Mouse (Mus musculus) testis, postnatal 10 days (tissue): ENCODE measurements at regions not wholly inside any gene's neighbourhood (a gene's known extent, or its start where the extent isn't known, plus 50 kb on each side); places are given as distances from the start of the nearest gene placed in this dataset.

Experiments
- DNase-seq: peaks from one replicate; pipeline ENCODE4 v3.0.0; 2021; ENCODE audit warnings: low spot score

GRCm38 (mm10) chr11:65638211-65638610 is 149.9 kb downstream of the Map2k4 start:
- no peak for DNase-seq

GRCm38 (mm10) chr11:65637206-65637605 is 150.9 kb downstream of the Map2k4 start:
- no peak for DNase-seq

GRCm38 (mm10) chr11:65635307-65635706 is 152.8 kb downstream of the Map2k4 start:
- no peak for DNase-seq

GRCm38 (mm10) chr11:65631164-65631563 is 156.9 kb downstream of the Map2k4 start:
- DNase-seq, result no peak

- no peak for DNase-seq
These were observed 157.7 kb downstream of the Map2k4 start for GRCm38 (mm10) chr11:65630436-65630835.

- no peak for DNase-seq
These were observed 158.8 kb downstream of the Map2k4 start for GRCm38 (mm10) chr11:65629320-65629719.

GRCm38 (mm10) chr11:65618976-65619375 is 169.1 kb downstream of the Map2k4 start:
- DNase-seq, result no peak

GRCm38 (mm10) chr11:65610536-65610935 is 177.6 kb downstream of the Map2k4 start:
- no peak for DNase-seq

- DNase-seq, result no peak
These were observed 179.0 kb downstream of the Map2k4 start for GRCm38 (mm10) chr11:65609056-65609455.

GRCm38 (mm10) chr11:65597298-65598076 is 190.6 kb downstream of the Map2k4 start:
- no peak for DNase-seq

GRCm38 (mm10) chr11:65588491-65588890 is 199.6 kb downstream of the Map2k4 start:
- DNase-seq, result no peak

- DNase-seq, result no peak
These were observed 220.3 kb downstream of the Map2k4 start for GRCm38 (mm10) chr11:65567831-65568230.

- no peak for DNase-seq
These were observed 229.9 kb downstream of the Map2k4 start for GRCm38 (mm10) chr11:65558236-65558635.

- no peak for DNase-seq
These were observed 237.0 kb downstream of the Map2k4 start for GRCm38 (mm10) chr11:65551073-65551472.

- no peak for DNase-seq
These were observed 243.8 kb downstream of the Map2k4 start for GRCm38 (mm10) chr11:65544281-65544680.

- no peak for DNase-seq
These were observed 244.5 kb downstream of the Map2k4 start for GRCm38 (mm10) chr11:65543581-65543980.

- no peak for DNase-seq
These were observed 251.0 kb downstream of the Map2k4 start for GRCm38 (mm10) chr11:65537046-65537630.

GRCm38 (mm10) chr11:65535726-65536442 is 252.2 kb downstream of the Map2k4 start:
- no peak for DNase-seq

GRCm38 (mm10) chr11:65530744-65531143 is 257.4 kb downstream of the Map2k4 start:
- DNase-seq, result no peak

GRCm38 (mm10) chr11:65505106-65505865 is 235.5 kb upstream of the Myocd start:
- no peak for DNase-seq

- no peak for DNase-seq
These were observed 228.2 kb upstream of the Myocd start for GRCm38 (mm10) chr11:65497979-65498378.

- DNase-seq, result no peak
These were observed 227.6 kb upstream of the Myocd start for GRCm38 (mm10) chr11:65497415-65497814.
